Comparison of ENCODE assay signal across 9 mouse cellular contexts in the genomic region with DNA sequence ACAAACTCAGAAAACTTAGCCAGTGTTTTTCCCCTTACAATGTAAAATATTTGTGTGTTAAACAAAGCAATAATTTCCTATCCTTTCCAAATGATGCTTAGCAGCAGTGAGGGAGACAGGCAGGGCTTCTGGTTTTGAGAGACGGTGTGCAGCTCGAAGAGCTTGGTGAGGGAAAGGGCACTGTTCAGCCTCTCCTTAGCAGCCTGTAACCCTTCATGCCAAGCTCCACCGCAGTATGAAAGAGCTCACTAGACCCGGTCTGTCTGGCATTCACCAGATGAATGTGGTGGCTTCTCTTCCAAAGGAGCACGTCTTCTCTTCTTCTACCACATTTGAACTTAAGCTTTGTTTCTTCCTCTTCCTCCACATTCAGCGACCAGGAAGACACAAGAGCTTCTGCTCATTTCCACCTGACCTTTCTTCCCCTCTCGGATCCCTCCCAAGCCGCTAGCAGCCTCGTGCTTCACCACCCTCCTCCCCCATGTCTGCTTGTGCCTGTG.
DNase-seq lines count a peak whose midpoint lies in the region; ATAC-seq and TF ChIP-seq lines count a peak whose summit lies in the region.
"Had no signal": no experiment of that assay in that cellular context is flagged by ENCODE, and none has a peak within 500 bp of the region (broad histone marks: within the 10 kb centered on the region; RNA-seq: fewer than 3 reads in every experiment).

No protein-coding gene starts in this region.

- H3K36me3 ChIP-seq in kidney, embryonic 15.5 days = peaks cover 8% of the 10 kb centered on the region; the same call in 1 of the 2 replicates
- no peaks in the 10 kb centered on the region for H3K36me3 ChIP-seq in kidney, adult 2 months (ENCODE audit: control insufficient read depth, insufficient read depth, low read length)
- H3K36me3 ChIP-seq in MEL (ENCODE audit: control insufficient read depth in 1 of 2, insufficient read depth in 2 of 2, low read length in 2 of 2) = peaks cover 0 to 14% of the 10 kb centered on the region in 2 experiments; a peak in 2 of 4 replicates
- H3K36me3 ChIP-seq in intestine, embryonic 16.5 days (ENCODE audit: control insufficient read depth, insufficient read depth, low read length) = no peaks in the 10 kb centered on the region

- ATAC-seq in kidney, embryonic 15.5 days (replicated peaks; ENCODE audit: low FRiP score) = no peak
- ATAC-seq in intestine, embryonic 16.5 days = no peak

- no peaks in the 10 kb centered on the region for H3K27me3 ChIP-seq in cerebellum, adult 2 months (ENCODE audit: control insufficient read depth, insufficient read depth, low read length)
- H3K27me3 ChIP-seq in kidney, embryonic 15.5 days = no peaks in the 10 kb centered on the region
- no peaks in the 10 kb centered on the region for H3K27me3 ChIP-seq in kidney, adult 2 months (replicated peaks; ENCODE audit: control insufficient read depth, insufficient read depth, low read length)
- H3K27me3 ChIP-seq in MEL (ENCODE audit: control insufficient read depth in 1 of 2, insufficient read depth in 2 of 2, low read length in 2 of 2) = no peaks in the 10 kb centered on the region
- no peaks in the 10 kb centered on the region for H3K27me3 ChIP-seq in intestine, embryonic 16.5 days (replicated peaks; ENCODE audit: control insufficient read depth, insufficient read depth, low read length)
- H3K27me3 ChIP-seq: limb, embryonic 13.5 days had no signal

- H3K4me2 ChIP-seq in kidney, embryonic 15.5 days = no peak overlapping the region
- H3K4me2 ChIP-seq in intestine, embryonic 16.5 days (ENCODE audit: low read depth, low read length) = no peak overlapping the region
- H3K4me2 ChIP-seq: limb, embryonic 13.5 days had no signal

- no peak for TF ChIP-seq CTCF in cerebellum, adult 2 months (IDR thresholded peaks at IDR 0.05; ENCODE audit: borderline replicate concordance, insufficient read depth, low read depth, low read length)
- no peak for TF ChIP-seq CTCF in kidney, adult 2 months (conservative IDR thresholded peaks at IDR 0.05; ENCODE audit: insufficient read depth, insufficient read length, low read depth, low read length)
- no peak for TF ChIP-seq CTCF in MEL (IDR thresholded peaks at IDR 0.05 in 2 of 3, conservative IDR thresholded peaks at IDR 0.05 in 1 of 3; ENCODE audit: control insufficient read depth in 1 of 3, insufficient read depth in 1 of 3, low read depth in 2 of 3, low read length in 3 of 3, poor library complexity in 1 of 3, severe bottlenecking in 1 of 3)
- TF ChIP-seq CTCF in left cerebral cortex, adult 2 months (IDR thresholded peaks at IDR 0.05) = no peak

- no peak for TF ChIP-seq POLR2A in cerebellum, adult 2 months (IDR thresholded peaks at IDR 0.05; ENCODE audit: borderline replicate concordance, insufficient read depth, low read length)
- no peak for TF ChIP-seq POLR2A in kidney, adult 2 months (IDR thresholded peaks at IDR 0.05; ENCODE audit: low read depth, low read length)
- no peak for TF ChIP-seq POLR2A in MEL (IDR thresholded peaks at IDR 0.05; ENCODE audit: control insufficient read depth in 1 of 2, insufficient read depth in 1 of 2, low read depth in 1 of 2, low read length in 2 of 2, poor library complexity in 1 of 2)

- H3K9me3 ChIP-seq in kidney, embryonic 15.5 days (replicated peaks) = no peaks in the 10 kb centered on the region
- no peaks in the 10 kb centered on the region for H3K9me3 ChIP-seq in MEL (replicated peaks; ENCODE audit: insufficient read depth, low read length)
- no peaks in the 10 kb centered on the region for H3K9me3 ChIP-seq in intestine, embryonic 16.5 days (ENCODE audit: control insufficient read depth, low read length)
- H3K9me3 ChIP-seq: limb, embryonic 13.5 days had no signal

- H3K4me3 ChIP-seq in cerebellum, adult 2 months (replicated peaks; ENCODE audit: insufficient read depth, low read depth, low read length) = no peak overlapping the region
- H3K4me3 ChIP-seq in kidney, embryonic 15.5 days (replicated peaks) = no peak overlapping the region
- H3K4me3 ChIP-seq in kidney, adult 2 months (ENCODE audit: insufficient read depth, low read depth, low read length) = no peak overlapping the region
- no peak overlapping the region for H3K4me3 ChIP-seq in MEL (ENCODE audit: control insufficient read depth in 1 of 2, insufficient read depth in 1 of 2, low read depth in 2 of 2, low read length in 2 of 2)
- no peak overlapping the region for H3K4me3 ChIP-seq in intestine, embryonic 16.5 days (ENCODE audit: low read length)
- H3K4me3 ChIP-seq in left cerebral cortex, adult 2 months = no peak overlapping the region
- H3K4me3 ChIP-seq: limb, embryonic 13.5 days had no signal

- H3K9ac ChIP-seq in kidney, embryonic 15.5 days = no peak overlapping the region
- H3K9ac ChIP-seq in MEL (ENCODE audit: control insufficient read depth, low read depth, low read length, poor library complexity, severe bottlenecking) = peak overlapping the region; percentile 62
- H3K9ac ChIP-seq in intestine, embryonic 16.5 days (ENCODE audit: low read depth, low read length) = no peak overlapping the region
- H3K9ac ChIP-seq: limb, embryonic 13.5 days had no signal

- H3K79me2 ChIP-seq in MEL (ENCODE audit: control insufficient read depth, insufficient read depth, low read length, poor library complexity) = no peaks in the 10 kb centered on the region

- TF ChIP-seq RAD21 in MEL (IDR thresholded peaks at IDR 0.05; ENCODE audit: low read depth, low read length) = no peak

- intact Hi-C loops in left cerebral cortex, adult 2 months (cut with DNase I) = no loop called here

- TF ChIP-seq EP300 in MEL (IDR thresholded peaks at IDR 0.05; ENCODE audit: low read depth in 1 of 2, low read length in 2 of 2) = no peak

- peak in 1 of 2 experiments; percentile 31 for DNase-seq in cerebellum, adult 2 months
- no peak for DNase-seq in cerebellum, adult 8-10 months
- DNase-seq in kidney, adult 2 months = no peak
- DNase-seq in MEL (ENCODE audit: low read depth, low spot score) = peak; percentile 42
- DNase-seq in left cerebral cortex, adult 2 months (ENCODE audit: extremely low spot score in 1 of 2, low spot score in 2 of 2) = no peak
- DNase-seq in gastrocnemius, adult 8-10 months (ENCODE audit: low spot score in 2 of 2) = no peak

- peaks cover 47% of the 10 kb centered on the region for H3K4me1 ChIP-seq in cerebellum, adult 2 months (ENCODE audit: control insufficient read depth, insufficient read depth, low read length)
- H3K4me1 ChIP-seq in kidney, embryonic 15.5 days = peaks cover 58% of the 10 kb centered on the region
- H3K4me1 ChIP-seq in kidney, adult 2 months (ENCODE audit: control insufficient read depth, insufficient read depth, low read length) = peaks cover 25% of the 10 kb centered on the region
- peaks cover 13 to 26% of the 10 kb centered on the region in 2 experiments for H3K4me1 ChIP-seq in MEL (ENCODE audit: control insufficient read depth in 1 of 2, insufficient read depth in 2 of 2, low read length in 2 of 2)
- peaks cover 22% of the 10 kb centered on the region for H3K4me1 ChIP-seq in intestine, embryonic 16.5 days (ENCODE audit: control insufficient read depth, insufficient read depth, low read length)

- 25% methylated on average over 9 of the region's 9 CpGs for WGBS in cerebellum, adult 2 months
- 59% methylated on average over 9 of the region's 9 CpGs for WGBS in kidney, embryonic 15.5 days
- WGBS in kidney, adult 2 months = 50% methylated on average over 9 of the region's 9 CpGs
- 56% methylated on average over 9 of the region's 9 CpGs for whole genome bisulfite sequencing in intestine, embryonic 16.5 days

- peak overlapping the region; percentile 54 for H3K27ac ChIP-seq in cerebellum, adult 2 months (ENCODE audit: insufficient read depth, low read length)
- 0 out of 2 replicates have a peak overlapping the region, but pooled peaks have one; percentile 55 for H3K27ac ChIP-seq in kidney, embryonic 15.5 days
- H3K27ac ChIP-seq in kidney, adult 2 months (ENCODE audit: insufficient read depth, low read depth, low read length) = no peak overlapping the region
- peak overlapping the region; percentile 97 for H3K27ac ChIP-seq in MEL (ENCODE audit: control insufficient read depth, low read depth, low read length)
- peak overlapping the region; percentile 68 for H3K27ac ChIP-seq in intestine, embryonic 16.5 days (ENCODE audit: low read length)
- no peak overlapping the region; the same call in 1 of the 2 replicates for H3K27ac ChIP-seq in left cerebral cortex, adult 2 months
- H3K27ac ChIP-seq: limb, embryonic 13.5 days had no signal

TF ChIP-seq in MEL, 35 proteins besides CTCF, POLR2A, EP300 and RAD21:
- TF ChIP-seq CHD2 (IDR thresholded peaks at IDR 0.05; ENCODE audit: low read length) (no peak), KAT2A (conservative IDR thresholded peaks at IDR 0.05; ENCODE audit: low read depth, low read length) (no peak), MYC (IDR thresholded peaks at IDR 0.05; ENCODE audit: low read depth, low read length) (no peak), SIN3A (IDR thresholded peaks at IDR 0.05; ENCODE audit: low read length) (no peak)

Comparison
In these comparisons a context has a peak if more than half of its experiments do, and no peak if none do; other contexts are left out.
1. H3K27ac ChIP-seq: peak in cerebellum, adult 2 months (single experiment), kidney, embryonic 15.5 days (single experiment), MEL (single experiment) and intestine, embryonic 16.5 days (single experiment); none in kidney, adult 2 months (single experiment) and left cerebral cortex, adult 2 months (single experiment).